Mouse (Mus musculus) limb, embryonic 10.5 days (tissue): Measurements from ENCODE around the gene Aak1. TPM values are rescaled to one million over a fixed set of nuclear protein-coding genes. Genes with fewer than 3 reads are reported as not detected.
A peak's percentile ranks its signal among the peaks of the same experiment; 100 is the strongest.

ENCODE experiments used
- DNase-seq: peaks from one replicate; pipeline ENCODE4 v3.0.0-alpha.2; 2017; ENCODE audit warnings: low spot score
- H3K27ac ChIP-seq: fragments of 300-500 bp; sonication (generic); 2 replicates; pipeline ENCODE4 v1.5.1; 2016; ENCODE audit warnings: mild to moderate bottlenecking
- H3K27me3 ChIP-seq: fragments of 300-500 bp; sonication (generic); 2 replicates; pipeline ENCODE4 v1.6.1; 2016; ENCODE audit warnings: low read depth, mild to moderate bottlenecking; ENCODE audit not compliant: poor library complexity, severe bottlenecking
- H3K36me3 ChIP-seq: fragments of 300-500 bp; sonication (generic); 2 replicates; pipeline ENCODE4 v1.6.1; 2016; ENCODE audit warnings: mild to moderate bottlenecking, moderate library complexity
- H3K4me1 ChIP-seq: fragments of 300-500 bp; sonication (generic); 2 replicates; pipeline ENCODE4 v1.6.1; 2016
- H3K4me3 ChIP-seq: fragments of 300-500 bp; sonication (generic); 2 replicates; pipeline ENCODE4 v1.5.1; 2016; ENCODE audit warnings: mild to moderate bottlenecking, moderate library complexity
- H3K9me3 ChIP-seq: fragments of 300-500 bp; sonication (generic); replicated peaks from 2 replicates; pipeline ENCODE4 v1.6.1; 2016; ENCODE audit warnings: mild to moderate bottlenecking
- WGBS: fragments of 180-500 bp; shearing (Covaris S2); methylation state at CpG from one replicate; pipeline ENCODE4 v1.1.7; 2016; 5-methylcytosine and 5-hydroxymethylcytosine counted together
- polyA plus RNA-seq: library from polyadenylated mRNA; unstranded; fragments of >200 nt; fragmentation: Nextera tagmentation; extraction: Ambion mirVana; gene quantifications from 2 replicates; pipeline ENCODE4 v1.2.1, GENCODE M21; 2016

Gene Aak1
- polyA plus RNA-seq, 1 experiment from 2014 or later, result 13.3 TPM

DNA sequence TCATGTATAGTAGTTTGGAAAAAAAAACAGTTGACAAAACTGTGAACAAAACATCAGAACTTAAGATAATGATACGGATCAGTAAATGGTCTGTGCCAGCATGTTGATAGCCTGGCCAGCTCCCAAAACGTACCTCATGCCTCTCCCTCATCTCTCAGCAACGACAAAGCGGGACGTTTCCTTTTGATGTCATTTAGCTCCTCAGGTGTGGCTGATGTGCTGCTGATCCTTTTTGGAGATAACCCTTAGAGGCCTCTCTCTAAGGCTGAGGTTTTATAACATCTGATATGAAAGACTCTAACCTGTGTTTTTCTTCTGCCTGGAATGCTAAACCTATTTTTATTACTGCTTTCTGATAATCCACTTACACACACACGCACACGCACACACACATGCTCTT is 60.6 kb downstream of the Aak1 start:
- Histone ChIP-seq H3K27ac (no peak overlapping the region), H3K4me3 (no peak overlapping the region), H3K36me3 (no peaks in the 10 kb centered on the region), H3K4me1 (no peaks in the 10 kb centered on the region; the same call in 1 of the 2 replicates), H3K27me3 (no peaks in the 10 kb centered on the region), H3K9me3 (no peaks in the 10 kb centered on the region)
- DNase-seq, result no peak
- 83% methylated on average over 7 of the region's 7 CpGs for WGBS

DNA sequence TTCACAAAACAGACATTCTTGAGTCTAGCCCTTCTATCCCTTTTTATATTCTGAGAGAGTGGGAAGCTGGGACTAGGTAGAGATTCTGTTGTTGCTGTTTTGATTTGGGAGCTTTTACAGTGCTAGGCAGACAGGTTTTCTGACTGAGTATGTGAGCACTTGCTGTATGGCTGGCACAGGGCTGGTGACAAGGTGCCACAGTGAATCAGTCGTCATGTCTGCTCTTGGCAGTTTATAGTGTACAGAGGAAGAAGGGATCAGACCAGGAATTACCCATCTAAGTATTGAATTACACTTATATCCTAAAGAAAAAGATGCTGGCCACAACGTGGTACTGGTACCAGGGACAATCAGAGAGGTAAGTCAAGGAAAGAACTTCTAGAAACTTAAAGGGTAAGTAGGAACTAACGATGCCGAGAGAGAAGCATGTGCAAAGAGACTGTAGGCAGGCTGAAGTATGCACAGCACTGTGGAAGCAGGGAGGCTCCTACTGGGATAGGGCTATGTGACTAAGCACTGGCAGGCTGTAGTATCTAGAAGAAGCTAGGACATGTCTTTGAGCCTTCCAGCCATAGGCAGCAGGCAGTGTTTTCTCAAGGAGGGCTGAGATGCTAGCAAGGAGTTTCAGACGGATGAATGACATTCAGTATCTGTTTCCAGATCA is 67.0 kb downstream of the Aak1 start:
- H3K27ac ChIP-seq, result no peak overlapping the region
- no peaks in the 10 kb centered on the region for H3K36me3 ChIP-seq
- no peaks in the 10 kb centered on the region for H3K4me1 ChIP-seq
- H3K27me3 ChIP-seq, result no peaks in the 10 kb centered on the region
- H3K9me3 ChIP-seq, result no peaks in the 10 kb centered on the region
- H3K4me3 ChIP-seq, result no peak overlapping the region
- no peak for DNase-seq
- WGBS, result 77% methylated on average over 5 of the region's 5 CpGs

DNA sequence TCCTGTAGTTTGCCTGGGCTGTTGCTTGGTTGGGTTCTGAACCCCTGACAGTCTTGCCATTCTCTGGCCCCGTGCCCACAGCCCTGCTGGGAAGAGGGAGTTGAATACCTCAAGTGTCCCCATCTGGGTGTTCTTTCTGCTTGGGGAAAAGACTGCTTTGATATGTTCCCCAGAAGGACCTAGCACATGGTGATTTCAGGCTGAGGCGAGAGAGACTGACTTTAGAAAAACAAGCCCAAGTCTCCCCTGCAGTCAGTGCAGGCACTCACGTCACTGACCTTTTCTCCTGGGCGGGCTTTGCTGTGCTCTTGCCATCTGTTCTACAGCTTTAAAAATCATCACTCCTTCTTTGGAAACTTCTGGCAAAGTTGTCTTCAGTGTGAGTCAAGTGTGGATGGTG is 67.9 kb downstream of the Aak1 start:
- no peak overlapping the region for H3K27ac ChIP-seq
- 84% methylated on average over 4 of the region's 4 CpGs for whole genome bisulfite sequencing
- no peaks in the 10 kb centered on the region for H3K9me3 ChIP-seq
- no peaks in the 10 kb centered on the region for H3K36me3 ChIP-seq
- no peaks in the 10 kb centered on the region for H3K27me3 ChIP-seq
- no peaks in the 10 kb centered on the region for H3K4me1 ChIP-seq
- no peak overlapping the region for H3K4me3 ChIP-seq
- no peak for DNase-seq

DNA sequence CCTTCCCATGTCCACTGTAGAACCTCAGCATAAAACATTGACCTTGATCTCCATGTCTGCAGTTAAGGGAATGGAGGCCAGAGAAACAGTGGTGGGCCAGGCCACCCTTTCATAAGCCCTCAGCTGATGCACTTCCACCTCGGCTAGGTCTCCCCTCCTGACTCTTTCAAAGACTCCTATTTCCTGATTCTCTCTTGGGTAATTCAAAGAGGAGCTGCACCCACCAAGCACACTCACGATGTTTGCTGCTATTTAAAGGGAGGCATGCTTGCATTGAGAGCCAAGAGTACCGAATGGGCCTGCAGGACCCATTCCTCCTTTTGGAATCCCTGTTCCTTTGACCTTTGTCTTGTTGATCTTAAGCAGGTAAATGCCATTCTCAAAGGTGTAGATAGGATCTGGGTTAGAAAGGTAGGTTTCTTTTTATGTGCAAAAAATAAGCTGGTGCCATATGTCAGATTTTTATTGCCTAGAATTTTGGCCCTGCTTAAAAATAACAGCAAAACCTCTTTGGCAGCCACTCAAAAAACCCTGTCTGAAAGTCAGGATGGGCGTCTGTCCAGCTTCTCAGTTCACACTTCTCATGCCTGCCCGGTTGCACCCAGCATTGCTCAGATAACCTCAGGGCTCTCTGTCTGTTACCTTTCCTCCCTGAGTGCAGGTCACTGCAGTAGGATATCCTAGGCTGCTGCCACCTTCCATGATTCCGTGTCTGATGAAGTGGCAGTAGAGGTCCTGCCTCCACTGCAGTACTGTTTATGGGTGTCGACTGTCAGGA is 68.9 kb downstream of the Aak1 start:
- H3K27me3 ChIP-seq, result no peaks in the 10 kb centered on the region
- H3K36me3 ChIP-seq, result no peaks in the 10 kb centered on the region
- H3K4me3 ChIP-seq, result no peak overlapping the region
- no peak overlapping the region for H3K27ac ChIP-seq
- 83% methylated on average over 7 of the region's 7 CpGs for WGBS
- no peak for DNase-seq
- H3K9me3 ChIP-seq, result no peaks in the 10 kb centered on the region
- H3K4me1 ChIP-seq, result no peaks in the 10 kb centered on the region

DNA sequence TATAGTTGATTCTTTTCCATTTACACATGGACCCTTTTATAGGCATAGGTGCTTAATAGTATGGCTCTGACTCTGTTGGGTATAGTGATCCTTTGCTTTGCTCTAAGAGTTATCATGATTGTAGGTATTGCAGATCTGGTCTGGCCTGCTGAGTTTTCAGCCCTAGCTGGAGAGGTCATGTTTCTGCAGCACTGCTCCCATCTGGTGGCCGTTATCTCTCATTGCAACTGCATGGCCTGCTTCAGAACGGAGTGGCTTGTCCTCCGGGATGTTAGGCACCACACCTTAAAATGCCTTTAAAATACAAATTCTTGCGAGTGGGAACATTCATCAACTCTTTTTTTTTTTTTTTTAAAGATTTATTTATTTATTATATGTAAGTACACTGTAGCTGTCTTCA is 72.6 kb downstream of the Aak1 start:
- H3K4me3 ChIP-seq, result no peak overlapping the region
- peak; percentile 59 for DNase-seq
- no peaks in the 10 kb centered on the region for H3K27me3 ChIP-seq
- no peaks in the 10 kb centered on the region for H3K4me1 ChIP-seq
- 21% methylated on average over 4 of the region's 4 CpGs for WGBS
- peaks cover 16% of the 10 kb centered on the region for H3K36me3 ChIP-seq
- no peak overlapping the region for H3K27ac ChIP-seq
- no peaks in the 10 kb centered on the region for H3K9me3 ChIP-seq

DNA sequence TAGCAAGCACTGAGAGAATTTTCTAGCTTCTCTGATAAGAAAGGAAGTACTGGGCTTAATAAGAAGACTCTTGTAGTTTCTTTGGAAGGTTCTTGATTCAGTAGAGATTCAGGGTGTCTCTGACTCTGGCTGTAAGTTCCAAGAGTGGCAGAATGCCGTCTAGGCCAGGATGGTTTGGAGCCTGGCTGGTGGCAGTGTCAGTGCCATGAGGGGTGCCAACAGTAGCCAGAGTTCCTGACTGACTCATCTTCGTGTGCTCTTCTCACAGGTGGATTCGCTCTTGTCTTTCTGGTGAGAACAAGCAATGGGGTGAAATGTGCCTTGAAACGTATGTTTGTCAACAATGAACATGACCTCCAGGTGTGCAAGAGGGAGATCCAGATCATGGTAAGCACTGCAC is 75.4 kb downstream of the Aak1 start:
- Histone ChIP-seq H3K27ac (no peak overlapping the region), H3K36me3 (peaks cover 26% of the 10 kb centered on the region), H3K4me1 (no peaks in the 10 kb centered on the region), H3K27me3 (no peaks in the 10 kb centered on the region), H3K9me3 (no peaks in the 10 kb centered on the region), H3K4me3 (no peak overlapping the region)
- no peak for DNase-seq
- 91% methylated on average over 4 of the region's 4 CpGs for WGBS

DNA sequence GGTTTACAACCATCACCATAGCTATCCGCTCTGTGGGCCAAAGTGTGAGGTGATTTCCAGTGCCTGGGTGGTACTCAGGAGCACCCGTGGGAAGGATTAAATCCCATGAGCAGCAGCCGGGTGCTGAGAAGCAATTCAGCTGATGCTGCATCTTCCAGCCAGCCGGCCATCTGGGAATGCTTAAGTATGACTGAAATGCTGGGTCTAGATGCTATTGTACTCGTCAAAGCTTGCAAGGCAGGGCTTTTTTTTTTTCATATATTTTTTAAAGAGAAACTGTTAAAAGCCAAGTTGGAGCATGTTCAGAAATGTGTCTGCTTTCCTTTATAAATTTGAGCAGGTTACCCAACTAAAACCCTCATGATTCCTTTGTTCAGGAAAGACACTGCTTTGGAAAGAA is 85.2 kb downstream of the Aak1 start:
- Histone ChIP-seq H3K36me3 (peaks cover 57% of the 10 kb centered on the region), H3K27me3 (no peaks in the 10 kb centered on the region), H3K9me3 (peaks cover 13% of the 10 kb centered on the region; the same call in 1 of the 2 replicates), H3K4me3 (no peak overlapping the region), H3K4me1 (no peaks in the 10 kb centered on the region), H3K27ac (no peak overlapping the region)
- WGBS, result 68% methylated on average over 5 of the region's 5 CpGs
- DNase-seq, result no peak

DNA sequence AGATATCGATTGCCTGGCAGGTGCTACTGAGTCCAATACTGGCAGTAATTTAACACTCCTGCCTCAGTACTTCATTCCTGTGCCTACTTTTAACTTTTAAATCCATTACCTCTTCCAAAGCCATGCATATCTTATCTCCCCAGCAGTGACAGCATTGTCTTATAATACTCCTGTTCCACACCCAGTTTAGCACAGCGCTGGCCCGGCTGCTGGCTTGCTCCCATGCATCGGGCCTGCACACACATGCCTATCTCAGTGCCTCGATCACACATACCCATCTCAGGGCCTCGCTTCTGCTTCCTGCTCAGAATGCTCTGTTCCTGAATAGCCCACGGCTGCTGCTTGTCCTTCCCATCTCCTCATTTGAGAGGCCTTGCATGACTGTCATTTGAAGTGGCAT is 90.5 kb downstream of the Aak1 start:
- Histone ChIP-seq H3K36me3 (peaks cover 62% of the 10 kb centered on the region), H3K9me3 (peaks cover 13% of the 10 kb centered on the region; the same call in 1 of the 2 replicates), H3K4me1 (no peaks in the 10 kb centered on the region), H3K4me3 (no peak overlapping the region), H3K27ac (no peak overlapping the region), H3K27me3 (no peaks in the 10 kb centered on the region)
- 93% methylated on average over 7 of the region's 7 CpGs for WGBS
- DNase-seq, result no peak

DNA sequence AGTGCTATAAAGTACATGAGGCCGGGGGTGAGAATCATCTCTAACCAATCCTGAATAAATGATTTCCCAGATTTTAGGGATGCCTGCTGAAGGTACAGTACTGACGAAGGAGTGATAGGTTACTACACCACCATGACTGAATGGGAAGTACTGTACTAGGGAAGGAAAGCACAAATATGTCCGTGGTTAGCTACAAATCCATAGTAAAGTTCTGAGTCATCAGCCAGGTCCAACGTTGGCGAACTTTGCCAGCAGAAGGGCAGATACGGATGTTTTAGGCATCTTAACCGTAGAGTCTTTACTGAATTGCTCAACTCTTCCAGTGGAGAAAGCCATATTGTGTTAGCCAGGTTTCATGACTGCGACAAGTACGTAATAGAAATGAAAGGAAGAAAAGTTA is 91.6 kb downstream of the Aak1 start:
- Histone ChIP-seq H3K4me3 (no peak overlapping the region), H3K36me3 (peaks cover 62% of the 10 kb centered on the region), H3K27ac (no peak overlapping the region), H3K27me3 (no peaks in the 10 kb centered on the region), H3K4me1 (no peaks in the 10 kb centered on the region), H3K9me3 (peaks cover 6% of the 10 kb centered on the region; the same call in 1 of the 2 replicates)
- no peak for DNase-seq
- 96% methylated on average over 9 of the region's 9 CpGs for WGBS

DNA sequence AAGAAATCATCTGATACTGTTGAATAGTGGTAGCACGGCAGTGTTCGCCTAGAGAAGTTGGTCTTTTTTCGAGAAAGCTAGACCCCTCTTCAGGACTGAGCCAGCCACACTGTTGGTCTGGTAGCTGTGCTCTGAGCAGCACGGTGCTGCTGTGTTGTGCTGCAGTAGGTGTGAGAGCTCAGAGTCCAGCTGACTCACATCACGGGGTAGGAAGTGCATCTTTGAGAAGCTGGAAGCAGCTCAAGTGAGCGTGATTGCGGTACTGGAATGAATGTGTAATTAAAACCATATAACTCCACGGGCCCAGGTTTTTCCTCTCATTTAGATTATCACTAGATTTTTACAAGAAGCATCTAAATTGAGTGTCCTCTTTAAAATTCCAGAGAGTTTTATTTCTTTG is 97.8 kb downstream of the Aak1 start:
- H3K4me1 ChIP-seq, result no peaks in the 10 kb centered on the region
- DNase-seq, result no peak
- H3K27me3 ChIP-seq, result no peaks in the 10 kb centered on the region
- 81% methylated on average over 8 of the region's 8 CpGs for WGBS
- H3K4me3 ChIP-seq, result no peak overlapping the region
- no peaks in the 10 kb centered on the region for H3K9me3 ChIP-seq
- H3K27ac ChIP-seq, result no peak overlapping the region
- peaks cover 38% of the 10 kb centered on the region for H3K36me3 ChIP-seq

DNA sequence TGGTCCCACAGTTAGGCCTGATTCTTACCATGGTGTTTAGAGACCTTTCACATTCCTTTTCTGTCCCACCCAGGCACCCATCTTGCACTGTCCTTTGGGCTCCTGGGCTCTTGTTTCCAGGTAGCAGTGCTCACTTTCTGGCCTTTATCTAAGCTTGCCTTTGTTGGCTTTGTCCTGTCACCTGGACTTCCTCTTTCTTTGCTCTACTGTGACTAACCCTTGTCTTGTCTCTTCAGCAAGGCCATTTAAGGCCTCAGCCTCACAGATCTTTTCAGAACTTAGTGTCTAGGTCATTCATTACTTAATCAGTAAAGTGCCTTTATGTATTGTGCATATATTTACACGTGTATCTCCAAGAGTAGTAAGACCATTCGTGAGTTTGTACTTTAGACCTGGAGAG is 99.4 kb downstream of the Aak1 start:
- H3K4me3 ChIP-seq, result no peak overlapping the region
- no peak overlapping the region for H3K27ac ChIP-seq
- peaks cover 44% of the 10 kb centered on the region for H3K36me3 ChIP-seq
- H3K4me1 ChIP-seq, result no peaks in the 10 kb centered on the region
- no peak for DNase-seq
- H3K9me3 ChIP-seq, result no peaks in the 10 kb centered on the region
- H3K27me3 ChIP-seq, result no peaks in the 10 kb centered on the region
- 89% methylated on average over 2 of the region's 2 CpGs for WGBS

DNA sequence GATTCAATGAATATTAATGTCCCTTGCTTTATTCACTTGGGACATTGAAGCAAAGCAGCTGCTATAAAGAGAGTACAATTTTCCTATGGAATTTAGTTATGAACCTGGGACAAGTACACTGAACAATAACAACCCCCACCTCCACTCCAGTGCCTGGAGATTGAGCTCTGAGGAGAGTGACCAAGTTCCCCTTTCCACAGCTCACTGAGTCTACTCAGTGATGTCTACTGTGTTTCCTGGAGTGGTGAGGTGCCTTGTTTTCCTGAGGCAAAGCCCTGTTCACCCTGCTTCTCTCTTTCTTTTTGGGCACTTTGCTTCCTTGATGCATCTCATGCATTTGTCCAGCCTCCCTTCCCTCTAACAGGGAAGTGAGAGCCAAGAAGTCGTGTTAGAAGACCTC is 100.8 kb downstream of the Aak1 start:
- Histone ChIP-seq H3K36me3 (peaks cover 48% of the 10 kb centered on the region), H3K27ac (no peak overlapping the region), H3K4me1 (no peaks in the 10 kb centered on the region), H3K9me3 (no peaks in the 10 kb centered on the region), H3K4me3 (no peak overlapping the region), H3K27me3 (no peaks in the 10 kb centered on the region)
- no peak for DNase-seq
- 67% methylated on average over 1 of the region's 1 CpGs for WGBS

DNA sequence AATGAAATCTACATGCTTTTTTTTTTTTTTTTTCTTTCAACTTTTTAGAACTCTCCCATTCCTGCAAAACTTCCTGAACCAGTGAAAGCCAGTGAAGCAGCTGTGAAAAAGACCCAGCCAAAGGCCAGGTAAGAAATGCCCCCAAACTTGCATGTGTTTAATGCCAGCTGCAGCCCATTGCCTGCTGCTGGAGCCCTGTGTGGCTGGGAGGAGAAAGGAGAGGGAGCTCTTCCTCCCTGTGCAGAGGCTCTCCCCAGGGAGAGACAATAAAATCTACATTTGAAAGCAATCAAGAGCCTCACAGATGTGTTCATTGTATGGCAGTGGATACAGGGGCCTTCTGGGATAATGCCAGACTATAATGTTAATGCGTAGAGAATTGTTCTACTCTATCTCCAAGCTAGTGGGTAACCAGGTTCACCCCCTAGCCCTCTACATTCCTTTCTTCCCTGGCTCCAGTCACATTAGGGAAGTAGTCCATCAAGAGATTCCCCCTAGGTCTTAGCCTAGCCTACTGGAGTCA is 101.5 kb downstream of the Aak1 start:
- Histone ChIP-seq H3K36me3 (peaks cover 48% of the 10 kb centered on the region), H3K27me3 (no peaks in the 10 kb centered on the region), H3K9me3 (no peaks in the 10 kb centered on the region), H3K27ac (no peak overlapping the region), H3K4me1 (no peaks in the 10 kb centered on the region), H3K4me3 (no peak overlapping the region)
- 84% methylated on average over 1 of the region's 1 CpGs for WGBS
- no peak for DNase-seq
